2 mouse cellular contexts compared by ENCODE assay signal in the genomic region with DNA sequence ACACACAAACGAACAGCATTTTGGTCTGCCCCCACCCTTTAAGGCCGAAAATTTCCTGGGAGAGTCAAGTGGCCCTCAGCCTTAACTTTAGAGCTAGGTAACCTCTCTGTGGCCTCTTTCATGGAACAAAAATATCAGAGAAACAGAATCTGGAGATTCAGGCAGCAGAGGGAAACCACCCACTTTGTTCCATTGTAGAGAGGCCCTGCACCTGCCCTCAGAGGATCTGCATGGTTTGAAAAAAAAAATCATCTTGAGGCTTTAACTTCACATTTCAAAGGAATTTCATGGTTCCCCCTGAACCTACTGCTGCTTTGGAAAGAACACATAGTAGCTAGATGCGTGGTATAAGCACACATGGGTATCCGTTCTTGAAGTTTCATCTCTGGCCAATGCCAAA.
TF ChIP-seq lines count a peak whose summit lies in the region.

No protein-coding gene starts in this region.

TF ChIP-seq in CH12.LX, 34 proteins besides CTCF, POLR2A, EP300 and RAD21 (continued from another document):
- TF ChIP-seq TBP (conservative IDR thresholded peaks at IDR 0.05; ENCODE audit: low read depth, low read length) (no peak), ZNF384 (IDR thresholded peaks at IDR 0.05; ENCODE audit: low read depth, low read length) (peak; percentile 68)

TF ChIP-seq in MEL, 35 proteins besides CTCF, POLR2A, EP300 and RAD21 (continued from another document):
- TF ChIP-seq ZC3H11A (IDR thresholded peaks at IDR 0.05; ENCODE audit: low read depth, low read length) (no peak), USF1 (IDR thresholded peaks at IDR 0.05; ENCODE audit: low read depth, low read length) (no peak)
